Mouse (Mus musculus): Measurements from ENCODE around the gene Rnf130. TPM values are rescaled to one million over a fixed set of nuclear protein-coding genes. Genes with fewer than 3 reads are reported as not detected.

The Rnf130 gene
- polyA plus RNA-seq, 1 experiment from 2014 or later: 39.6 TPM

DNA sequence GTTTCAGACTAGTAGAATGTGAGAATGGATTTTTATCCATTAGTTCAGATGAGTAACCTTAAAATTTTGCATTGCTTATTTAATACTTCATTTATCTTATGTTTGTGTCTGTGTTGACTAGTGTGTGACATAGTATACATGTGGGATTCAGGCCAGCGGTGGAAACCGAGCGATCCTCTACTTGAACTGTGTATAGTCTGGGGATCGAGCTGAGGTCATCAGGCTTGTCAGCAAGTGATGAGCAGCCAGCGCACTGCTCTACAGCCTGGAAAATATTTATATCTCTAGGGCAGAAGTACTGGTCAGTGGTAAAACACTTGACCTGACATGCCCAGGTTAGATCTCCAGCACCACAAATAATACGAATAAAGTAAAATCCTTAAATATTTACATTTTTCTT is 23.0 kb downstream of the Rnf130 start:
- ATAC-seq (replicated peaks; ENCODE audit: insufficient number of reproducible peaks, insufficient read depth, low FRiP score, low read depth): 0 out of 2 replicates have a peak, but pooled peaks have one; percentile 39

DNA sequence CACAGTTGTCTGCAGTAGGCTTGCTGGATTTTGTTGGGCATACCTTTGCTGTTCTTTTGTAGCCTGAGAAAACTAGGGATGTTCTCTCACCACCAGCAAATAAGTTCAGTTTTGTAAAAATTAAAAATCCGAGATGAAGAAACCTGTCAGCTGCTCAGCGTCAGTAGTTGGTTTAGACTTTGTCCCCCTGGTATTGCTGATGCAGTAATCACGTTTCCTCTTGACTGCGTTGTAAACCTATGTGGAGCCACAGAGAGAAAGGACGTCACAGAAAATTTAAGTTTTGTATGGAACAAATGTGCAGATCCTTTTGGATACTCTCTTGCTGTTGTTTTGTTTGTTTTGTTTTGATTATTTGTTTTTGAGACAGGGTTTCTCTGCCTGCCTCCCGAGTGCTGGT is 25.2 kb downstream of the Rnf130 start:
- Histone ChIP-seq H3K9ac (no peak overlapping the region), H3K9me3 (replicated peaks) (no peaks in the 10 kb centered on the region), H3K4me2 (no peak overlapping the region), H3K36me3 (0 out of 2 replicates have a peak, but pooled peaks cover 3% of the 10 kb centered on the region), H3K27me3 (no peaks in the 10 kb centered on the region), H3K4me1 (replicated peaks) (peaks cover 13% of the 10 kb centered on the region), H3K27ac (no peak overlapping the region), H3K4me3 (no peak overlapping the region)
- no peak for ATAC-seq (replicated peaks; ENCODE audit: insufficient number of reproducible peaks, insufficient read depth, low FRiP score, low read depth)
- 83% methylated on average over 6 of the region's 6 CpGs for WGBS

More for the DNA sequence above, 23.0 kb downstream of the Rnf130 start:
- Histone ChIP-seq H3K4me2 (no peak overlapping the region), H3K4me3 (no peak overlapping the region), H3K36me3 (no peaks in the 10 kb centered on the region), H3K27me3 (no peaks in the 10 kb centered on the region), H3K4me1 (replicated peaks) (peaks cover 13% of the 10 kb centered on the region), H3K9ac (no peak overlapping the region), H3K27ac (no peak overlapping the region), H3K9me3 (replicated peaks) (no peaks in the 10 kb centered on the region)
- 27% methylated on average over 6 of the region's 6 CpGs for WGBS

DNA sequence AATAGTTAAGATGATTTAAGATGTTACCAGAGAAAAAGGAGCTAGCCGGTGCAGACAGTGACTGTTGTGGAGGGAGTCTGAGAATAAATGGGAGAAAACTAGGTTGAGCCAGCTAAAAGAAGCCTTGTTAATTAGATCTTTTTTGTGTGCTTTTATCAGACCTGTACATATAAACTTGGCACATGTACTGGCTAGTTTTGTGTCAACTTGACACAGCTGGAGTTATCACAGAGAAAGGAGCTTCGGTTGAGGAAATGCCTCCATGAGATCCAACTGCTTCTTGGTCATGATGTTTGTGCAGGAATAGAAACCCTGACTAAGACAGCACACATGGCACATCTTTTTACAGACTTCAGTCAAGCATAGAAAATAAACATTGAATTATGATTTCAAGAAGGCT is 32.6 kb downstream of the Rnf130 start:
- no peak for ATAC-seq (replicated peaks; ENCODE audit: insufficient number of reproducible peaks, insufficient read depth, low FRiP score, low read depth)
- 0 out of 2 replicates have a peak, but pooled peaks cover 3% of the 10 kb centered on the region for H3K36me3 ChIP-seq
- 53% methylated on average over 2 of the region's 2 CpGs for WGBS

DNA sequence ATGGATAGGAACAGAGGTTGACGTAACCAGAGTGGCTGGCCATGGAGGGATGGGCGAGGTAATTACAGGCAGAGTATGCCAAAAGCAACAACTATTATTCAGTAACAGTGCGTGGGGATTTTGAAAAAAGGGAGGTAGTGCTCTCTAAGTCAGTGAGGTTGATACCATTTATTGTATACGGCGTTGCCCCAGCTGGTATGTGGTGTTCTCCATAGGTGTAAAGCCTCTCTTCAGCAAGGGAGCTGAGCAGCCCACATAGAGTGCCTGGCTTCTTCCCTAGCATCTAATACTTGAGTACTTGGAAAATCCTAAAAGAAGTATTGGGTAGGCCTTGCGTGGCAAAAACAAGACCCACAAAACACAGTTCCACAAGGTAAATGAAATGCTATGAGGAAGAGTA is 33.1 kb downstream of the Rnf130 start:
- Histone ChIP-seq H3K4me3 (no peak overlapping the region), H3K9me3 (replicated peaks) (no peaks in the 10 kb centered on the region), H3K9ac (no peak overlapping the region), H3K36me3 (0 out of 2 replicates have a peak, but pooled peaks cover 3% of the 10 kb centered on the region), H3K4me1 (replicated peaks) (no peaks in the 10 kb centered on the region), H3K27ac (no peak overlapping the region), H3K4me2 (no peak overlapping the region), H3K27me3 (no peaks in the 10 kb centered on the region)
- WGBS: 85% methylated on average over 6 of the region's 6 CpGs
- ATAC-seq (replicated peaks; ENCODE audit: insufficient number of reproducible peaks, insufficient read depth, low FRiP score, low read depth): no peak

More for the DNA sequence above, 32.6 kb downstream of the Rnf130 start:
- no peaks in the 10 kb centered on the region for H3K27me3 ChIP-seq
- H3K4me2 ChIP-seq: no peak overlapping the region
- H3K9ac ChIP-seq: no peak overlapping the region
- H3K9me3 ChIP-seq (replicated peaks): no peaks in the 10 kb centered on the region
- no peaks in the 10 kb centered on the region for H3K4me1 ChIP-seq (replicated peaks)
- no peak overlapping the region for H3K27ac ChIP-seq
- no peak overlapping the region for H3K4me3 ChIP-seq

DNA sequence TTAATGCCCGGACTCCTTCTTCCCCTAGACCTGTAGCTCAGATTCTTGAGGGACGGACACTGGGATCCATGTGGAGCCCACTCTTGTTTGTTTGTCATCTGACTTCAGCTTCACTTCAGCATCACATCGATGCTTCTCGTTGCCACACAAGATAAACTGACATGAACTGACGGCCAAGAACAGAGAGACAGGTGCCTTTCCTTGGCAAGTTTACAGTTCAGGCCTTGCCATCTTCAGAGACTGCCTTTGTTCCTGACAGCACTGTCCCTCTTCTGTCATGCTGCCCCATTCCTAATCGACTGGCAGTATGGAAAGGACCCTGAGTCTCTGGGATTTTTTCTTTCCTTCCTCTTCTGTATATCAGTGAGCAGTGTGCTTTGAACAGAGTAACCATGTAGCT is 33.9 kb downstream of the Rnf130 start:
- no peaks in the 10 kb centered on the region for H3K9me3 ChIP-seq (replicated peaks)
- no peaks in the 10 kb centered on the region for H3K4me1 ChIP-seq (replicated peaks)
- no peaks in the 10 kb centered on the region for H3K36me3 ChIP-seq
- H3K9ac ChIP-seq: no peak overlapping the region
- WGBS: 85% methylated on average over 6 of the region's 6 CpGs
- no peak overlapping the region for H3K4me3 ChIP-seq
- H3K4me2 ChIP-seq: no peak overlapping the region
- H3K27me3 ChIP-seq: no peaks in the 10 kb centered on the region
- no peak overlapping the region for H3K27ac ChIP-seq
- ATAC-seq (replicated peaks; ENCODE audit: insufficient number of reproducible peaks, insufficient read depth, low FRiP score, low read depth): no peak

DNA sequence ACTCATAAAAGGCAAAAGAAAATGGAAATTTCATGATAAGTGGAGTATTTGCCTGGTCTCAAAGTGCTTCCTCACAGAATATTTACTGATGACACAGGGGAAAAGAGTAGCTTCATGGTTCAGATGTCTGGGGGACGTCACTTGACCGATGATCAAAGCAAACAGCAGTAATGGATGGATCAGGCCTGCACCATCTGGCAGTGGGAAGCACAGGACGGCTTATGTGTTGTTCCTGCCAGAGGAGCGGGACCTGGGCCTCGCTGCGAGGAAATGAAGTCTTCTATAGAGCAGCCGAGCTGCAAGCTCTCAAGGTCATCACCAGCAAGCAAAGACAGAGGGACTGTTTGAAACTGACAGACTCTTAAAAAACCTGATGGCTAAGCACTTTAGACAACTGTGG is 37.0 kb downstream of the Rnf130 start:
- 30% methylated on average over 7 of the region's 7 CpGs for WGBS
- H3K36me3 ChIP-seq: no peaks in the 10 kb centered on the region
- ATAC-seq (replicated peaks; ENCODE audit: insufficient number of reproducible peaks, insufficient read depth, low FRiP score, low read depth): no peak; the same call in 1 of the 2 replicates
- H3K4me3 ChIP-seq: no peak overlapping the region
- no peaks in the 10 kb centered on the region for H3K27me3 ChIP-seq
- H3K27ac ChIP-seq: no peak overlapping the region
- H3K9me3 ChIP-seq (replicated peaks): no peaks in the 10 kb centered on the region
- no peaks in the 10 kb centered on the region for H3K4me1 ChIP-seq (replicated peaks)
- H3K9ac ChIP-seq: no peak overlapping the region
- no peak overlapping the region for H3K4me2 ChIP-seq

DNA sequence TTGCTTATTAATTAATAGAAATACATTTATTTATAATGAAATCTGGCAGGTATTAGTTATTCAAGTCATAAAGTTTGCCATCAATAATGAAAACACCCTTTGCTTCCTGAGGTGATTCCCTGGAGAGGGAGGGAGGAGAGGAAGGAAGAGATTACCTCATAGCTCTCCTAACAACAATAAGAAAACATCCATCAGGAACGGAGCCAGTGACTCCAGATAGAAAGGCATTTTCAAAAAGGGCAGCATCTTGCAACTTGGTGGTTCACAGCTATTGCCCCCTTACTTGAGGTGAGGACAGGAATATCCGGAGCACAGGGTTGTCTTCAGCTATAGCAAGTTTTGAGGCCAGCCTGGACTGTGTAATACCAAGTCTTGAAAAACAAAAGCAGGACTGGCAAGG is 40.9 kb downstream of the Rnf130 start:
- no peak overlapping the region for H3K4me2 ChIP-seq
- WGBS: 54% methylated on average over 2 of the region's 2 CpGs
- no peaks in the 10 kb centered on the region for H3K36me3 ChIP-seq
- ATAC-seq (replicated peaks; ENCODE audit: insufficient number of reproducible peaks, insufficient read depth, low FRiP score, low read depth): no peak
- no peaks in the 10 kb centered on the region for H3K9me3 ChIP-seq (replicated peaks)
- no peaks in the 10 kb centered on the region for H3K27me3 ChIP-seq
- no peak overlapping the region for H3K9ac ChIP-seq
- H3K4me3 ChIP-seq: no peak overlapping the region
- peak overlapping the region; percentile 51; the same call in 1 of the 2 replicates for H3K27ac ChIP-seq
- no peaks in the 10 kb centered on the region for H3K4me1 ChIP-seq (replicated peaks)

DNA sequence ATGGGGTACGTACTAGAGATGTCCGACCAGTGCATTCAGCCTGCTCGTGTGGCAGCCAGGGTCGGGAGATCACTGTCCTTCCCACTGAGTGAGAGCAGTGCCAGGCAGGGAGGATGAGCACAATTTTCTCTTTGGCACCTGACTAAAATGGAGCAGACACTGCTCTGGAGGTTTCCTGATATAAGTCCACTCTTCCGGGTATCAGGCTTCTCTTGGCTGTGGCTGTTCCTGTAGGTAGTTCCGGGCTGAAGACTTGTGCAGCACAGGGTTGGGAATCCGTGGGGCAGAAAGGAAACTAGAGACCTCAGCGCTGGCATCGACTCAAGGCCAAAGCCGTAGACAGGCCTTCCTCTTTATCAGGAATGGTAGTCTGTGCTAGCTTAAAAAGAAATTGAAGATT is 48.7 kb downstream of the Rnf130 start:
- H3K4me2 ChIP-seq: no peak overlapping the region
- WGBS: 78% methylated on average over 10 of the region's 10 CpGs
- ATAC-seq (replicated peaks; ENCODE audit: insufficient number of reproducible peaks, insufficient read depth, low FRiP score, low read depth): no peak

DNA sequence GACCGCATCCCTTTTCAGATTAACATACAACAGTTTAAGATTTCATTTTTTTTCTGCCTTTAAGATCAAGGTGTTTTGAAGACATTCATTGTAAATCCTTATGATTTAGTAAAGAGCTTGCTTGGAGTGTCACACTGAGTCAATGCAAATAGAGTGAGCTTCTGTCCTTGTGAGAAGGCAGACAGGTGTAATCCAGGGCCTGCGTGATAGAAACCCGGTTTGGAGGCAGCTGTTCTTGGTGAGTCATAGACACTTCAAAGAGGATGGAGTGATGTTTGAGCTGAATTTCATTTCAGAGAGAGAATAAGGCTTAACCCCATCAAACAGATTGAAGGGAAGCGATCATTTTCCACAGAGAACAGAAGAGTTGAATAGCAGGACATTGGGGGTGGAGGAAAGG is 51.6 kb downstream of the Rnf130 start:
- no peak for ATAC-seq (replicated peaks; ENCODE audit: insufficient number of reproducible peaks, insufficient read depth, low FRiP score, low read depth)
- Histone ChIP-seq H3K36me3 (no peaks in the 10 kb centered on the region), H3K4me3 (no peak overlapping the region), H3K9me3 (replicated peaks) (no peaks in the 10 kb centered on the region), H3K27ac (no peak overlapping the region), H3K4me1 (replicated peaks) (no peaks in the 10 kb centered on the region), H3K9ac (no peak overlapping the region), H3K4me2 (no peak overlapping the region), H3K27me3 (no peaks in the 10 kb centered on the region)
- WGBS: 82% methylated on average over 4 of the region's 4 CpGs

More for the DNA sequence above, 48.7 kb downstream of the Rnf130 start:
- Histone ChIP-seq H3K4me3 (no peak overlapping the region), H3K27me3 (no peaks in the 10 kb centered on the region), H3K9ac (no peak overlapping the region), H3K27ac (no peak overlapping the region), H3K36me3 (no peaks in the 10 kb centered on the region), H3K9me3 (replicated peaks) (no peaks in the 10 kb centered on the region), H3K4me1 (replicated peaks) (no peaks in the 10 kb centered on the region)

DNA sequence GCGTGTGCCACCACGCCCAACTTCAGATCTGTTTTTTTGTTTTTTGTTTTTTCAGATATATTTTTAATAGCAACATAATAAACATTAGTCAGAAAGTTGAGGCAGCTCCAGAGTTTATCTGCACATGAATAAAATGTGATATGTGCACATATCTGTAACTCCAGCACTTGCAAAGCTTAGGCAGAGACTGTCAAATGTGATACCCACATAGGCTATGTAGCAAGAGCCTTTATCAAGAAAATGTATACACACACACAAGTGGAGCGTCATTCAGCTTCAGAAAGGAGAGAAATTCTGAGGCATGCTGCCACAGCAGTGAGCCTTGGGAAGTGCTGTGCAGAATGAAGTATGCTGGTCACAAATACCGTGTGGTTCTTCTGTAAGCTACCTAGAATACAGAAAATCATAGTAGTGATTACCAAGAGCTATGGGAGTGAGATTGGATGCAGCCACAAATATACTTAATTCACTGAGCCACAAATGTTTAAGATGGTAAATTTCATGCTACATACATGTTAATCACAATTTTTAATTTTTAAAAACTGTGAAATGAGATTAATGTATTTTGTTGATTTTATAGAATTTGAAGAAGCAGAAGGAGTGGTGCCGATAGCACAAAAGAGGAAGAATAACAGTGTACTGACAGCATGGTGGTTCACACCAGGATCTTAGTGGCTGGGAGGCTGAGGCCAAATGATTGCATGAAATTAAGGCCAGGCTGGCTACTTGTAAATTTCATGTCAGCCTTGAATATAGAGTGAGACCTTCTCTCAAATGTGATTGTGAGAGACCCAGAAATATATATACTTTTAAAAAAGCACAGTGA is 56.4 kb downstream of the Rnf130 start:
- H3K9me3 ChIP-seq (replicated peaks): no peaks in the 10 kb centered on the region
- ATAC-seq (replicated peaks; ENCODE audit: insufficient number of reproducible peaks, insufficient read depth, low FRiP score, low read depth): no peak
- H3K27me3 ChIP-seq: no peaks in the 10 kb centered on the region
- whole genome bisulfite sequencing: 86% methylated on average over 5 of the region's 5 CpGs
- no peak overlapping the region for H3K4me3 ChIP-seq
- no peak overlapping the region for H3K4me2 ChIP-seq
- no peak overlapping the region for H3K9ac ChIP-seq
- no peak overlapping the region for H3K27ac ChIP-seq
- H3K36me3 ChIP-seq: 0 out of 2 replicates have a peak, but pooled peaks cover 4% of the 10 kb centered on the region
- no peaks in the 10 kb centered on the region for H3K4me1 ChIP-seq (replicated peaks)

DNA sequence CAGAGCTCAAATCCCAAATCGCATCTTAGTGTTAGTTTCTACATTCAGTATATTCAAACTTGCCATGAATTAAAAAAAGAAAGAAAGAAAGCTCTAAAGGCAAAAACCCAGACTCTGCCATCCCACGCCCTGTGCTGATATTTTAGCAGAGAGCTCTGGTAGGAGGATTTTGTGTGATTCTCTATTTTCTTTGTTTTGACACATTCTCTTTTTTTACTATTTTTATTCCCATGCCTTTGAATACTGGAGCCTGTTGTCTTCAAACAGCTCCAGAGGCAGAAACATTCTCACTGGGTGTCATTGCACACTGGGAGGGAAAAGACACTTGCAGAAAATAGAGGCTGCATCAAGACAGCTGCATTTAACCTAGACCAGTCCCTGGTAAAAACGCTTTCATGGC is 61.1 kb downstream of the Rnf130 start:
- no peak overlapping the region for H3K9ac ChIP-seq
- no peak overlapping the region for H3K27ac ChIP-seq
- peaks cover 11% of the 10 kb centered on the region; the same call in 1 of the 2 replicates for H3K36me3 ChIP-seq
- ATAC-seq (replicated peaks; ENCODE audit: insufficient number of reproducible peaks, insufficient read depth, low FRiP score, low read depth): no peak
- H3K4me2 ChIP-seq: no peak overlapping the region
- H3K4me3 ChIP-seq: no peak overlapping the region
- no peaks in the 10 kb centered on the region for H3K27me3 ChIP-seq
- H3K9me3 ChIP-seq (replicated peaks): no peaks in the 10 kb centered on the region
- H3K4me1 ChIP-seq (replicated peaks): peaks cover 9% of the 10 kb centered on the region
- 91% methylated on average over 3 of the region's 3 CpGs for WGBS

DNA sequence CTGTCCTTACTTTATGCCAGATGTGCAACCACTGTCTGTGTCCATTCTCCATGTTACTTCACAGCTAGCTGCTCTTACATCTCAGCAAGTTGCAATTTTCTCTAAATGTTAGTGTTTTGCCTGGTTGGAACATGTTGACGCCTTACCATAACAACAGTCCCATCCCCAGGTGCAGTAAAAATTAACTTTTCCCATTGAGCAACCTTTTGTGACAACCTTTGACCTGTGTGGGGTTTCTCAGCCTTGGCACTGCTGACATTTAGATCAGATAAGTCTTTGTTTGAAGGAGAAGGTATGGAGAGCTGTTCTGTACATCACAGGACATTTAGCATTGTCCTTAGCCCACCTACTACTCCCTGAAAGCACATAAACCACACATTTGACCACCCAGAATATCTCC is 64.7 kb downstream of the Rnf130 start:
- no peak overlapping the region for H3K4me3 ChIP-seq
- no peak for ATAC-seq (replicated peaks; ENCODE audit: insufficient number of reproducible peaks, insufficient read depth, low FRiP score, low read depth)
- peaks cover 16% of the 10 kb centered on the region; the same call in 1 of the 2 replicates for H3K36me3 ChIP-seq
- no peak overlapping the region for H3K27ac ChIP-seq
- 84% methylated on average over 1 of the region's 1 CpGs for WGBS
- H3K9me3 ChIP-seq (replicated peaks): no peaks in the 10 kb centered on the region
- no peak overlapping the region for H3K4me2 ChIP-seq
- no peak overlapping the region for H3K9ac ChIP-seq
- no peaks in the 10 kb centered on the region for H3K27me3 ChIP-seq
- peaks cover 17% of the 10 kb centered on the region for H3K4me1 ChIP-seq (replicated peaks)
